Mouse (Mus musculus): Measurements from ENCODE around the gene St3gal2.
"Not testable (repeated sequence)": the region's sequence is repeated elsewhere in the genome, so short reads cannot be mapped to it uniquely, and the experiment has no call there.

St3gal2 gene

GRCm38 (mm10) chr8:110944276-110944876 lies 24.7 kb downstream of the St3gal2 start:
- DNase-seq (ENCODE audit: low spot score) = no peak

- DNase-seq (ENCODE audit: low spot score) = no peak
Observed at GRCm38 (mm10) chr8:110945716-110946115, 26.0 kb downstream of the St3gal2 start.

GRCm38 (mm10) chr8:110950065-110950484 lies 30.4 kb downstream of the St3gal2 start:
- no peak for DNase-seq (ENCODE audit: low spot score)

DNA sequence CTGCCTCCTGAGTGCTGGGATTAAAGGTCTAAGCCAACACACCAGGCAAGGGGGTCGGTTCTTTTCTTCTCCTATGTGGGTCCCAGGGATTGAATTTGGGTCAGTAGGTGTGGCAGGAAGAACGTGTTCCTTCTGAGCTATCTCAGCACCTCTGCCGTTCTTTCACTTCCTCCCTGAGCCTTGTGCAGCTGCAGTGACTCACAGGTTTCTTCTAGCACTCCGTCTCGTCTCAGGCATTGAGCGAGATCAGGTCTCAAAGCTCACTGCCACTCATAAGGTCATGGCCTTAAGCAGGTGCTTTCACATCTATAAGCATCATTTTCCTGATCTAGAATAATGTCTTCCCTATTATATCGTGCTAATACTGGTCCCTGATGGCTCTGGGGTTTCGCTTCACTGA lies 35.1 kb downstream of the St3gal2 start:
- no peak for DNase-seq (ENCODE audit: low spot score)

DNA sequence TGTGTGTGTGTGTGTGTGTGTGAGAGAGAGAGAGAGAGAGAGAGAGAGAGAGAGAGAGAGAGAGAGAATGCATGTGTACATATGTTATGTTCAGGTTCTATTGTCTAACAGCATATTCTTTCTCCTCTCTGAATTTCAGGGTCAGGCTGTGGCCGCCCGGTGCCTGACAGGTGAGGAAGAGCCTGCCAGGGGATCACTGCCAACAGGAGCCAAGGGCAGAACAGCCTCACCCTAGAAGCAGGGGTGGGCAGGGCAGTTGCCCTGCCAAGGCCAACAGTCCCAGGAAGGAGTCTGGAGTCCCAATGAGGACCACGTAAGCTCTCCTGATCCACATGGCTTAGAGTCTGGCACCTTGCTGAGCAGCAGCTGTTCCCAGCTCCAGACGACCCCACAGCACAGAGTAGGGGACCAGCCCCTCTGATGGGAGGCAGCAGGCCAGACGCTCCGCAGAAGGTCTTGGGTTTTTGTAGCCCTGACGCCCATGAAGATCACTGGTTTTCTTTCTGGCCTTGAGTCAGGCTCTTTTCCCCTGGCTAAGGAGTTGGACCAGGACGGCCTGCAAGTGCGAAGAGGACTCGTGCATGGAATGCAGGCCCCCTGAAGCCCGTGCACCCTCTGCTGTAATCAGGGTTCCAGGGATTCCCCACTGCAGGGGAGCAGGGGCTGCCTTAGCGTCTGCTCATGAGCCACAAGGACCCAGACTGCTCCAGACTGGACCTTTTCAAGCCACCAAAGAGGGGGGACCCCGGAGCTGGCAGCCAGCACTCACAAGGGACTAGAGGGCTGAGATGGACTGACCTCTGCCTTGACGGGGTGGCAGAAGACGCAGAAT lies 37.1 kb downstream of the St3gal2 start:
- DNase-seq (ENCODE audit: low spot score) = no peak

- no peak for DNase-seq (ENCODE audit: low spot score)
Observed at GRCm38 (mm10) chr8:110957471-110957870, 37.7 kb downstream of the St3gal2 start.

DNA sequence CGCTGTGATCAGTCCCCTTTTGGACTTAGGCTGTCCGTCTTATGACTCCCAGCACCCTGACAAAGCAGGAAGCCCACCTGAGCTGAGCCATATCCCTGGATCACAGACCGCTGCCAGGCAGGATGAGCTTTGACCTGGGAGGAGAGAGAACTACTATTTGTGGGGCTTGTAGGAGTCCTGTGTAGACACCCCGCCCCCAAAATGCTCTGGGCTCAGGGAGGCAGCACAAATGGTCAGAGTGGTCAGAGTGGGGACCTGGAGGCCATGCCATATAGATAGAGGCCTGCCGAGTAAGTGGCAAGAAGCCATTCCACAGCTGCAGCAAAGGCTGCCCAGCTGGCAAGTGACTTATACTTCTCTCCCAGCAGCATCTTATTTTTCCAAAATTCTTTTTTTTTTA lies 38.4 kb downstream of the St3gal2 start:
- DNase-seq (ENCODE audit: low spot score) = no peak

DNA sequence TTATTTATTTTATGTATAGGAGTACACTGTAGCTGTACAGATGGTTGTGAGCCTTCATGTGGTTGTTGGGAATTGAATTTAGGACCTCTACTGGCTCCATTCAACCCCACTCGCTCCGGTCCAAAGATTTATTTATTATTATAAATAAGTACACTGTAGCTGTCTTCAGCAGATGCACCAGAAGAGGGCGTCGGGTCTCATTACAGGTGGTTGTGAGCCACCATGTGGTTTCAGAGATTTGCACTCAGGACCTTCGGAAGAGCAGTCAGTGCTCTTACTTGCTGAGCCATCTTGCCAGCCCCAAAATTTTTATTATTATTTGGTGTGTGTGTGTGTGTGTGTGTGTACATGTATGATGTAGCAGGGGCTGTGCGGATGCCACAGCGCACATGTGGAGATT lies 38.8 kb downstream of the St3gal2 start:
- DNase-seq (ENCODE audit: low spot score) = not testable (repeated sequence)

DNA sequence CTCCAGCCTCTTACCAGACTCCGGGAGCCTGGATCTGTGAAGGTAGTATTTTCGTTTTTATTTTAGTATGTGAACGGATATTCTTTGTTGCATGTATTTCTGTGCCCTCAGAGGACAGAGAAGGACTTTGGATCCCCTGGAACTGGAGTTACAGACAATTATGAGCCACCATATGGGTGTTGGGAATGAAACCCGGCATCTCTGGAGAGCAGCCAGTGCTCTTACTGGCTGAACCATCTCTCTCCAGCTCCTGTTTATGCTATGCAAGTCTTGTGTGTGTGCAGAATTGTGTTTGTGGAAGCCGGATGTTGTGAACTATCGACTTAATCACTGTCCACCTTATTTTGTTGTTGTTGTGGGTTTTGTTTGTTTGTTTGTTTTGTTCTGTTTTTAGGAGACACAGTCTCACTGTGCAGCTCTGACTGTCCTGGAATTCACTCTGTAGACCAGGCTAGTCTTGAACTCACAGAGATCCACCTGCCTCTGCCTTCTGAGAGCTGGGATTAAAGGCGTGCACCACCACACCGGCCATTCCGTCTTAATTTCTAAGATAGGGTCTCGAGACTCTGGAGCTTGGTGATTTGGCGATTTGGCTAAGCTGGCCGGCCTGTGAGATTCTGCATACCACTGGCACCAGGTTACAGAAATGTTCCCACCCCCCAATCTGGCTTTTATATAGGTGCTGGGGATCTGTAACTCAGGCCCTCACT lies 39.5 kb downstream of the St3gal2 start:
- no peak for DNase-seq (ENCODE audit: low spot score)

- DNase-seq (ENCODE audit: low spot score) = no peak
Observed at GRCm38 (mm10) chr8:110959906-110960305, 40.2 kb downstream of the St3gal2 start.

DNA sequence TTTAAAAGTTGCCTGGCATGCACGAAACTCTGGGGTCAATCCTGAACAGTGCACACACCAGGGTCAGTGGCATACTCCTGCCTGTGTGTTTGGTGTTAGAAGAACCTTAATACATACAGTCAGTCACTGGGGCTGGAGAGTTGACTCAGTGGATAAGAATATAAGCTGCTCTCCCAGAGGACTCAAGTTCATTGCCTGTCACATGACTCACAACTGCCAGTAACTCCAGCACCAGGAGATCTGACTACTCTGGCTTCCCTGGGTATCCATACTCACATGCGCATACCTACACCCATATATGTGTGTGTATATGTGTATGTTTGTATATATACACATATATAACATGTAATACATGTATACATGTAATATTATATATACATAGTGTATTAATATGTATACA lies 43.3 kb downstream of the St3gal2 start:
- no peak for DNase-seq (ENCODE audit: low spot score)

DNA sequence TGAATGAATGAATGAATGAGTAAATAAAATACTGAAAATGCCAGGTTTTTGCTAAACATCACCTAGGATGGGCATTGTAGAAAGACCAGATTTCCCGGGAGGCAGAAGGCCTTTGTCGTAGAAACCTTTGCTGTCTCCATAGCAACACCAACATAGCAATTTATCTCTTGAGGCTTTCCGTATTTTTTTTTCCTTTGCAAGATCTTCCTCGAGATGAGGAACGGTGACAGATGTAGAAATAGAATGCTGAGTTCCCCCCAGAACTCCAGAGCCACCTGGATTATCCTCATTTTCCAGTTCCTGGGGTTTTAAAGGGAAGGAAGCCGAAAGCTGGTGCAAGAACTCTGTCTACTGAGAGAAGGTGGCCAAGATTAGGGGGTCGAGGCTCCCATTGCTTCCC lies 44.9 kb downstream of the St3gal2 start:
- DNase-seq (ENCODE audit: low spot score) = no peak

- DNase-seq (ENCODE audit: low spot score) = peak; percentile 49
Observed at GRCm38 (mm10) chr8:110965594-110965993, 45.9 kb downstream of the St3gal2 start.

- no peak for DNase-seq (ENCODE audit: low spot score)
Observed at GRCm38 (mm10) chr8:110966586-110966985, 46.9 kb downstream of the St3gal2 start.

DNA sequence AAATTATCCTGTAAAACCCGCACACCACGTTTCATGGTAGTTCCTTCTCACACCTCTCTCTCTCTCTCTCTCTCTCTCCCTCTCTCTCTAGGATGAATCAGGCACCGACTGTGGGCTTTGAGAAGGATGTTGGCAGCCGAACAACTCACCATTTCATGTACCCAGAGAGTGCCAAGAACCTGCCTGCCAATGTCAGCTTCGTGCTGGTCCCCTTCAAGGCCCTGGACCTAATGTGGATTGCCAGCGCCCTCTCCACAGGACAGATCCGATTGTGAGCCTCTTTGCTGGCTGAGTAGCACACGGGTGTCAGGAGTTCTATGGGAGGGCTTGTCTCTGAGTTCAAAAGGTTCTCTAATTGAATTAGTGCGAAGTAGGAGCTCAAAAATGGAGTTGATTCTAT lies 47.6 kb downstream of the St3gal2 start:
- DNase-seq (ENCODE audit: low spot score) = no peak

- peak; percentile 87 for DNase-seq (ENCODE audit: low spot score)
Observed at GRCm38 (mm10) chr8:110969910-110970770, 50.4 kb downstream of the St3gal2 start.

DNA sequence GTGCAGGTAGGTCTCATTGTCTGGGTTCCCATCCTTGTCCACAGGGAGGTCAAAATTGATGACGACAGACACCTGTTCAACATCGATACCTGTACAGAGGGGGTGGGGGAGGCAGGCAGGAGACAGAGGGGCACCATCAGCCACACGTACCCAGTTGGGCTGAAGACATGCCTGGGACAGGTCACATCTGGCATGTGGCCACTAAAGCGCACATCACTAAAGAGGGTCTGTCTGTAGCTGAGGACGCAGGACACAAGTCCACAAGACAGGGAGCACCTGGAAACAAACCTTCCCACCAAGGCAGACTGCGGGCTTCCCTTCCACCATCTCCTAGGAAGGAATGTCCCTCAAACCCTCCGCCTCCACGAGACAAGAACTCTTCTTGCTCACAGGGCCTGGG lies 56.8 kb downstream of the St3gal2 start:
- not testable (repeated sequence) for DNase-seq (ENCODE audit: low spot score)

DNA sequence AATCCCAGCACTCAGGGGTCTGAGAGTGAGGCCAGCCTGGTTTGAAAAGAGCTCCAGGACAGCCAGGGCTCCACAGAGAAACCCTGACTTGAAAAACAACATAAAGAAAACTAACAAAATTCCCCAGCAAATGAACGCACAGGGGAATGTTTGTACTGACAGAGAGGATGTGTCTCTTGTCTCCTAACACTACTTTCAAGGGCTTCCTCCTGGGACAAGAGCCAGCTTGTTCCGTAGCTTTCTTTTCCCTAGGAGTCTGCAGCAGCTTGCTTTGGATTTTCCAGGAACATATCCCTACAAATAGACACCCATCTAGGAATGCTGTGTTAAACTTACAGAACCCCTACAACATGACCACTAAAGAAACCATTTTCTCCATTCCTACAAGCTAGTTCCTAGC lies 58.3 kb downstream of the St3gal2 start:
- not testable (repeated sequence) for DNase-seq (ENCODE audit: low spot score)

DNA sequence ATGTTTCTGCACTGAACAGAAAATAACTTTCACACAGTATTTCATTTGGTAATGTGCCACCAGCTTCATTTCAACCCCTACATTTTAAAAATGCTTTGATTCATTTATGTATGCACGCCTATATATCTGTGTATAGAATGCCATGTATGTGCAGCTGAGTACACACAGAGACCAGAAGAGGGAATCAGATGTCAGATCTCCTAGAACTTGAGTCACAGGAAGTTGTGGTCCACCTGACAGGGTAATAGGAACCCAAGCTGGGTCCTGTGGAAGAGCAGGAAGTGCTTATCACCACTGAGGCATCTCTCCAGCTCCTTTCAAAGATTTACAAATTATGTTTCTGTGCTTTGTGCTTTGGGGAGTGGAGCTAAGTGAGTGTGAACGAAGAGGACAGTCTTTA lies 61.6 kb downstream of the St3gal2 start:
- DNase-seq (ENCODE audit: low spot score) = no peak

DNA sequence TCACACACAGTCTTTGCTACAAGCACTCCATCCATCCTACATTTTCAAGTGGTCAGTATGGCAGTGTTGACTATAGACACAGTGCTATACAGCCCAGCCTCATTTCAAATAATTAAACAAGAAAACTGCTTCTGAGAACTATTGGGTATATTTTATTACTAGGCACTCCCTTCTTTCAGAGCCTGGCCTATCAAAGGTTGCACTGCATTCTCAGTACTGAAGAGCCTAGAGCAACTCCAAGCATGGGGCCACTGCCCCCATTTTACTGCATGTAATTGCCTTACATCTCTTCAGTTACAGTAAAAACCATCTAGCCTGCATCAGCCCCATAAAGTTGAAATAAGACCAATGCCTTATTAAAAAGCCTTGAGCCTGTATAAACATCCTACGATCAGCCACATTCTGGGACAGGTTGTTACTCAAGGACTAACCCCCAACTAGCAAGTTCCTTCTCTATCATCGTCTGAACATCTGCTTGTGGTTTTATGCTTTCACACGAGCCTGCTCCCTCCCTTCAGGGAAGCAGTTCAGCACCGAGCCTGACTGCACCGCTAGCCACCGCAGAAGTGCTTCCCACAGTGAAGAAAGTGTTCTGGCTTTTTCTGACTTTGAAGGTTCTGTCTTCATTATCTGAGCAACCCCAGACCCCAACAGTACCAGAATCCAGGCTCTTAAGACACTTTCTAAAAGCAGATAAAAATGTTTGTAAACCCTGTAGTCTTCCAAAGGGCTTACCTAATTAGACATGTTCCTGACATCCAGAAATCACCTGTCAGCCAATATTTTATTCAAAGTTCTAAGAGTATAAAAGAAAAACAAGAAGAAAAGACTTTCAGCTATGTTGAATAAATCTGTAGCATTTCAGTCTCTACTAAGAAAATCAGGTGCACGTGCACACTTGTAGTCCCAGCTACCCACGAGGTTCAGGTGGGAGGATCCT lies 68.4 kb downstream of the St3gal2 start:
- DNase-seq (ENCODE audit: low spot score) = peak; percentile 77

GRCm38 (mm10) chr8:110990017-110990416 lies 70.3 kb downstream of the St3gal2 start:
- no peak for DNase-seq (ENCODE audit: low spot score)
